Mouse (Mus musculus) sigmoid colon, adult 10 weeks (tissue): Measurements from ENCODE around the gene Mgrn1. TPM values are rescaled to one million over a fixed set of nuclear protein-coding genes. Genes with fewer than 3 reads are reported as not detected.

Experiments used
- polyA plus RNA-seq: library from polyadenylated mRNA; stranded (reverse); fragments of 350-450 nt; fragmentation: Illumina TruSeq; extraction: RNeasy Lipid Tissue Mini Kit (QIAGEN cat#74804); gene quantifications from one replicate; pipeline ENCODE4 v1.2.3, GENCODE M21; 2014; ENCODE audit warnings: low read depth, low replicate concordance

The Mgrn1 gene
- polyA plus RNA-seq = 9.1 TPM

GRCm38 (mm10) chr16:4885760-4886689 is at the start of gene Mgrn1:
Gene Mgrn1, plus strand, starts transcription at chr16:4886249.

GRCm38 (mm10) chr16:4880136-4880825 is 5.8 kb upstream of the Mgrn1 start, which contains the start of gene Ubald1:
Gene Ubald1, minus strand, starts transcription at chr16:4880315.

GRCm38 (mm10) chr16:4938461-4938860 is 52.4 kb downstream of the Mgrn1 start, which contains the start of gene Nudt16l1:
Gene Nudt16l1, plus strand, starts transcription at chr16:4938761.

GRCm38 (mm10) chr16:4963797-4964709 is 78.0 kb downstream of the Mgrn1 start, which contains the start of gene Anks3:
Gene Anks3, minus strand, starts transcription at chr16:4964205.

Other genes with a start within 250 kb of the Mgrn1 start
- gene Vasn, start 246.3 kb upstream of the Mgrn1 start, polyA plus RNA-seq = 0.57 TPM
- gene Dnaja3, start 246.3 kb upstream of the Mgrn1 start, polyA plus RNA-seq = 27.1 TPM
- gene Coro7, start 206.5 kb upstream of the Mgrn1 start, polyA plus RNA-seq = 2.0 TPM
- gene Nmral1, start 166.9 kb upstream of the Mgrn1 start, polyA plus RNA-seq = 0.28 TPM
- 43.3 TPM for gene Hmox2, start 159.9 kb upstream of the Mgrn1 start, polyA plus RNA-seq
- 17.7 TPM for gene Cdip1, start 96.0 kb upstream of the Mgrn1 start, polyA plus RNA-seq
- gene 4930562C15Rik, start 50.8 kb upstream of the Mgrn1 start, polyA plus RNA-seq = not detected
- 1.5 TPM for gene Ubald1, start 5.9 kb upstream of the Mgrn1 start, polyA plus RNA-seq
- 4.3 TPM for gene Nudt16l1, start 52.5 kb downstream of the Mgrn1 start, polyA plus RNA-seq
- gene Anks3, start 78.0 kb downstream of the Mgrn1 start, polyA plus RNA-seq = 6.6 TPM
- gene Sept12, start 111.6 kb downstream of the Mgrn1 start, polyA plus RNA-seq = not detected
- gene Smim22, start 121.0 kb downstream of the Mgrn1 start, polyA plus RNA-seq = 3.5 TPM
- gene Rogdi, start 127.3 kb downstream of the Mgrn1 start, polyA plus RNA-seq = 0.79 TPM
- gene Glyr1, start 163.6 kb downstream of the Mgrn1 start, polyA plus RNA-seq = 70.1 TPM
- 29.0 TPM for gene Ubn1, start 163.8 kb downstream of the Mgrn1 start, polyA plus RNA-seq
- gene Ppl, start 246.2 kb downstream of the Mgrn1 start, polyA plus RNA-seq = 1.9 TPM